Mouse (Mus musculus) embryonic stem cell, embryonic (primary cell): ENCODE data around the gene Smyd5.

Source experiments
- CTCF ChIA-PET, 4 experiments: fragments of 300-600 bp in 2 of 4; fragments of 350-600 bp in 2 of 4; sonication (Branson Sonifier 250); formaldehyde crosslinking; loops; one replicate each; lab custom pipeline; 2022; ENCODE audit warnings: inconsistent platforms in 2 of 4; lab: Charles Lee
- POLR2A ChIA-PET, 4 experiments: fragments of 300-600 bp in 2 of 4; fragments of 350-600 bp in 2 of 4; sonication (Branson Sonifier 250); formaldehyde crosslinking; loops; one replicate each; lab custom pipeline; 2022; ENCODE audit warnings: antibody characterized with exemption in 4 of 4, inconsistent platforms in 1 of 4; lab: Charles Lee

Gene Smyd5

GRCm38 (mm10) chr6:85431842-85432431, at the start of gene Smyd5:
TSS of gene Smyd5 (plus strand) at chr6:85431989.
- CTCF ChIA-PET = interaction anchor here in 2 of 4 experiments (0.6 to 1.8 kb wide), 2 partner anchors 21 to 1859 kb away, joined by 3 to 7 read pairs; no protein-coding TSS in a partner anchor

GRCm38 (mm10) chr6:85382791-85383190, 49.0 kb upstream of the Smyd5 start:
- ChIA-PET POLR2A (interaction anchor here in 3 of 4 experiments (0.7 to 1.8 kb wide), 5 partner anchors 8 to 69 kb away, joined by 3 to 6 read pairs (median 5); partner anchors contain the start of genes Rab11fip5 (in 2 of the 3) and Pradc1 (in 1 of the 3)), CTCF (interaction anchor here in 2 of 4 experiments (0.6 to 2.6 kb wide), 3 partner anchors 15 to 39 kb away, joined by 3 to 9 read pairs (median 4); no protein-coding TSS in a partner anchor)

More at GRCm38 (mm10) chr6:85431842-85432431, at the start of gene Smyd5:
- POLR2A ChIA-PET = interaction anchor here (0.5 to 1.8 kb wide), 19 partner anchors 8 to 522 kb away, joined by 3 to 40 read pairs (median 4); partner anchors contain the start of genes Cct7 (in 4 of the 4), Pradc1 (in 4 of the 4), Noto (in 2 of the 4) and Alms1 (in 1 of the 4)

- CTCF ChIA-PET = interaction anchor here in 2 of 4 experiments (1.0 to 3.5 kb wide), 7 partner anchors 11 to 252 kb away, joined by 4 to 12 read pairs (median 5); partner anchors contain the start of gene Rab11fip5 (in 1 of the 2)
- POLR2A ChIA-PET = interaction anchor here (0.6 to 4.4 kb wide), 10 partner anchors 8 to 1159 kb away, joined by 3 to 25 read pairs (median 3); partner anchors contain the start of gene Rab11fip5 (in 2 of the 4)
These were observed 43.2 kb upstream of the Smyd5 start for GRCm38 (mm10) chr6:85388608-85389007.

DNA sequence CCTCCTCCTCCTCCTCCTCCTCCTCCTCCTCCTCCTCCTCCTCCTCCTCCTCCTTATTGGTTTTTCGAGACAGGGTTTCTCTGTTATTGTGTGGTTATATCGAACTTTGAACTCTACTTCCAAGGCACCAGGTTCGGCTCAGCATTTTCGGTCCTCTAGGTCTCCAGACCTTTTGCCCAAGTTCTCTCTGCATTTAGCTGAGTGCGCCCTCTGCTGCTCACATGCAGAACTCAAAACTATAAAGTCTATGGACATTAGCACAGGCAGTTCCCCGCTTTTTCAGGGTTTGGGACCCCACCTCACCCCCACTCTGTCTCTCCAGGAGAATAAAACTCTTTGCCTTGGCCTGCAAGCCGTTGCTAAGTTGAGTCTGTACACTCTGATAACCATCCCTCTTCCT, 40.0 kb upstream of the Smyd5 start:
- ChIA-PET CTCF (interaction anchor here (0.6 to 3.8 kb wide), 27 partner anchors 10 to 1642 kb away, joined by 3 to 19 read pairs (median 7); partner anchors contain the start of genes Rab11fip5 (in 2 of the 4) and Alms1 (in 1 of the 4)), POLR2A (interaction anchor here (0.5 to 1.7 kb wide), 12 partner anchors 8 to 255 kb away, joined by 3 to 6 read pairs (median 3); partner anchors contain the start of genes Cct7 (in 1 of the 4), Pradc1 (in 1 of the 4) and Spr (in 1 of the 4))

GRCm38 (mm10) chr6:85395360-85395759, 36.4 kb upstream of the Smyd5 start:
- POLR2A ChIA-PET = interaction anchor here in 3 of 4 experiments (0.7 to 3.5 kb wide), 8 partner anchors 12 to 56 kb away, joined by 3 to 11 read pairs (median 5); partner anchors contain the start of genes Rab11fip5 (in 2 of the 3), Cct7 (in 1 of the 3) and Pradc1 (in 1 of the 3)
- CTCF ChIA-PET = interaction anchor here (0.5 to 5.7 kb wide), 23 partner anchors 9 to 1250 kb away, joined by 3 to 46 read pairs (median 11); partner anchors contain the start of gene Spr (in 1 of the 4)

DNA sequence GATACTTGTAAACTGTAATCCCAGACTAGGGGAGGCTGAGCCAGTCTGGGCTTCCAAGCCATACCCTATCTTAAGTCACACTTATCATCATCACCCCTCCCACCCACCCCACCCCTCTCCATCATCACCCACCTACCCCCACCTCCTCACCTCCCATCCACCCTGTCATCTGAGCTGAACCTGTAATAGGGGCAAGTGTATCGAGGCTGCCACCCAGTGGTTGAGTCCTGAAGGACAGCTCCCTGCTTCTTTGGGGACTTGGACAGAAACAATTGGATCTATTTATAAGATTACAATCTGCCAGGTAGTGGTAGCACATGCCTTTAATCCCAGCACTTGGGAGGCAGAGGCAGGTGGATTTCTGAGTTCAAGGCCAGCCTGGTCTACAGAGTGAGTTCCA, 34.6 kb upstream of the Smyd5 start:
- ChIA-PET CTCF (interaction anchor here (0.6 to 5.7 kb wide), 71 partner anchors 9 to 338 kb away, joined by 3 to 46 read pairs (median 4); partner anchors contain the start of genes Rab11fip5 (in 2 of the 4), Egr4 (in 1 of the 4), Noto (in 1 of the 4) and Sfxn5 (in 1 of the 4)), POLR2A (interaction anchor here (0.6 to 3.5 kb wide), 22 partner anchors 9 to 920 kb away, joined by 3 to 11 read pairs (median 4); partner anchors contain the start of genes Pradc1 (in 2 of the 4), Cct7 (in 1 of the 4), Rab11fip5 (in 1 of the 4) and Spr (in 1 of the 4))

- POLR2A ChIA-PET = interaction anchor here in 3 of 4 experiments (0.6 to 1.9 kb wide), 9 partner anchors 8 to 295 kb away, joined by 3 to 6 read pairs (median 3); partner anchors contain the start of genes Cct7 (in 1 of the 3), Pradc1 (in 1 of the 3), Rab11fip5 (in 1 of the 3) and Spr (in 1 of the 3)
- CTCF ChIA-PET = interaction anchor here (0.6 to 5.7 kb wide), 21 partner anchors 10 to 245 kb away, joined by 3 to 46 read pairs (median 4); partner anchors contain the start of gene Rab11fip5 (in 2 of the 4)
These were observed 32.1 kb upstream of the Smyd5 start for GRCm38 (mm10) chr6:85399715-85400114.

DNA sequence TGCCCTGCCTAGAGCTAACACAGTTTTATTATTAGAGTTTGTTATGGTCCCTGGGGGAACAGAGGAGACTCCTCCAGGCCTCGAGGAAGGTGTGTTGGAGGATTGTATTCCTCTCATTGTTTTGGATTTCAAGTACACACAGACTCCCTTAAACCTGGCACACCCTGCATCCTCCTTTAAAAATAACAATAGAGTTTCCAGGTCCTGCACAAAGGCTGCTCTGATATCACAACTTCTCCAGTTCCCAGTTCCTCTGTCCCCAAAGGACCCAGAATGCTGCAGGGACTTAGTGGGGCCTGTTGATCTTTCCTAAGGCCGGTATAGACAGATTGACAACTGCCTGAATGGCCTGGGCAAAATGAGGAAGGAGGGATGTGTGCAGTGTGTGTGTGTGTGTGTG, 29.2 kb upstream of the Smyd5 start:
- CTCF ChIA-PET = interaction anchor here in 2 of 4 experiments (0.6 to 1.3 kb wide), 3 partner anchors 10 to 242 kb away, joined by 3 to 4 read pairs (median 3); no protein-coding TSS in a partner anchor
- POLR2A ChIA-PET = interaction anchor here in 3 of 4 experiments (0.6 to 1.5 kb wide), 5 partner anchors 28 to 251 kb away, joined by 3 to 4 read pairs (median 3); partner anchors contain the start of genes Cct7 (in 2 of the 3), Pradc1 (in 2 of the 3), Rab11fip5 (in 1 of the 3) and Sfxn5 (in 1 of the 3)

GRCm38 (mm10) chr6:85403039-85403438, 28.8 kb upstream of the Smyd5 start:
- ChIA-PET POLR2A (interaction anchor here in 3 of 4 experiments (0.6 to 1.5 kb wide), 3 partner anchors 28 to 252 kb away, joined by 3 to 4 read pairs (median 4); partner anchors contain the start of genes Cct7 (in 1 of the 3), Pradc1 (in 1 of the 3) and Rab11fip5 (in 1 of the 3)), CTCF (interaction anchor here in 2 of 4 experiments (0.6 to 2.6 kb wide), 3 partner anchors 48 to 248 kb away, joined by 3 to 7 read pairs (median 3); no protein-coding TSS in a partner anchor)

DNA sequence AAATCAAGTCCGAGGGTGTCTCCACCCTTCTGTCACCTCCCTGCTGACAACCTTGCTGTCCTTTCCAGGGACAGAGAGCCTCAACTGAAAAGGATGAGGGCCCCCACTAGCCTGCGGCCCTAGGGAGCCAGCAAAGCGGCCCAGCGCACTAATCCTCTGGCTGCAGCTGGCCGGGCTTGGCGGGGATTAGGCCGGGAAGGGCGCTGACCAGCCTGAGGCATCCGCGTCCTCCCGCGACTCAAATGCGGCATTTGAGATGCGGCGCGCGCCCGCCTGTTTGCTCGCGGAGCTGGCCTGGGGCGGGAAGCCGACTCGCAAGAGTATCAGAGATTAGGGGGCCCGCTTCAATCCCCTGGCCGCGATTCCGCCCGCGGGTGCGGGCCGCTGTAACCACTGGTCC, 22.8 kb upstream of the Smyd5 start:
- CTCF ChIA-PET = interaction anchor here (0.6 to 3.4 kb wide), 16 partner anchors 10 to 1134 kb away, joined by 3 to 30 read pairs (median 7); partner anchors contain the start of genes Noto (in 1 of the 4), Rab11fip5 (in 1 of the 4) and Spr (in 1 of the 4)
- POLR2A ChIA-PET = interaction anchor here in 2 of 4 experiments (1.0 to 3.2 kb wide), 7 partner anchors 8 to 254 kb away, joined by 3 to 14 read pairs (median 4); partner anchors contain the start of genes Cct7 (in 1 of the 2), Noto (in 1 of the 2) and Pradc1 (in 1 of the 2)

DNA sequence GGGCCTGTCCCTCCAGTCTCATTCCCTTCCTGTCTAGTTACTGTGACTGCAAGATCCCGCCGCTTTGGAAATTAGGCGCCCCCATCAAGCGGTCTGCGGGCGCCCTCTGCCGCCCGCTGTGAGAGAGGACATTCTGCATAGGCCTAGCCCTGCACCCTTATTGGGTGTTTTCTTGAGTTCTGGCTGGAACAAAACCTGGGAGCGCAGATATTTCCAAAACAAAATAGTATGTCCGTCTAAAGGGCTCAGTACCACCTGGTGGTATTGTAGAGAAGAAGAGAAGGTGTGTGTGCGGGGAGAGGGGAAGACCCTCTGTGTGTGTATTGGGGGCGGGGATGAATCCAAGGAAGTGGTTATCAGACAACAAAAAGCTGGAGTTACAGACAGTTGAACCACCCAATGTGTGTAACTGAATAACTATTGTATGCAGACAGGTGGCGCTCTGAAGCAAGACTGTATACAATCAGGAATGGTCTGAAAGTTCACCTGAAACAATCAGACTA, 21.0 kb upstream of the Smyd5 start:
- CTCF ChIA-PET = interaction anchor here (0.5 to 3.4 kb wide), 74 partner anchors 10 to 373 kb away, joined by 3 to 44 read pairs (median 4); partner anchors contain the start of genes Rab11fip5 (in 3 of the 4), Noto (in 2 of the 4), Spr (in 2 of the 4) and Emx1 (in 1 of the 4)
- POLR2A ChIA-PET = interaction anchor here in 3 of 4 experiments (0.6 to 3.5 kb wide), 21 partner anchors 10 to 273 kb away, joined by 3 to 19 read pairs (median 3); partner anchors contain the start of genes Cct7 (in 3 of the 3), Pradc1 (in 3 of the 3), Noto (in 1 of the 3) and Rab11fip5 (in 1 of the 3)

GRCm38 (mm10) chr6:85415829-85416228, 16.0 kb upstream of the Smyd5 start:
- ChIA-PET CTCF (interaction anchor here in 3 of 4 experiments (0.6 to 1.2 kb wide), 5 partner anchors 16 to 837 kb away, joined by 3 to 8 read pairs (median 3); partner anchors contain the start of gene Pradc1 (in 1 of the 3)), POLR2A (interaction anchor here in 3 of 4 experiments (0.6 to 2.2 kb wide), 6 partner anchors 8 to 144 kb away, joined by 3 to 9 read pairs (median 4); partner anchors contain the start of genes Cct7 (in 1 of the 3), Noto (in 1 of the 3) and Pradc1 (in 1 of the 3))

DNA sequence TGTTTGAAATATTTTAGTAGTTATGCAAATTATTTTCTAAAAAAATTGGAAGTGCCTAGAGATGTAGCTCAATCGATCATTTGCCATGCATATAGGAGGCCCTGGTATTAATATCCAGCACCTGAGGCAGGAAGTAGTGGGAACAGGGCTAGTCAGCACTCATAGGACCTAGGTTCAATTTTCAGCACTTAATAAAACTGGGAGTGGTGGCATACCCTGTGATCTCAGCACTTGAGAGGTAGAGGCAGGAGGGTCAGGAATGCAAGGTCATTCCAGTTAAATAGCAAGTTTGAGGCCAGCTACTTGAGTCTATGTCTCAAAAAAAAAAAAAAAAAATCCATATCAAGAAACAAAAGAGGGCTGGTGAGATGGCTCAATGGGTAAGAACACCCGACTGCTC, 12.6 kb upstream of the Smyd5 start:
- POLR2A ChIA-PET = interaction anchor here (0.6 to 2.2 kb wide), 12 partner anchors 9 to 849 kb away, joined by 3 to 8 read pairs (median 4); partner anchors contain the start of genes Cct7 (in 2 of the 4), Pradc1 (in 2 of the 4) and Smyd5 (in 1 of the 4)
- CTCF ChIA-PET = interaction anchor here (0.6 to 0.8 kb wide), 4 partner anchors 16 to 401 kb away, joined by 3 to 4 read pairs (median 3); no protein-coding TSS in a partner anchor

- ChIA-PET POLR2A (interaction anchor here in 2 of 4 experiments (0.6 to 6.4 kb wide), 15 partner anchors 8 to 133 kb away, joined by 3 to 47 read pairs (median 4); partner anchors contain the start of genes Smyd5 (in 2 of the 2), Cct7 (in 1 of the 2) and Pradc1 (in 1 of the 2)), CTCF (interaction anchor here (0.5 to 2.1 kb wide), 10 partner anchors 13 to 264 kb away, joined by 3 to 13 read pairs (median 3); no protein-coding TSS in a partner anchor)
These were observed 7.9 kb upstream of the Smyd5 start, which contains the start of gene Noto for GRCm38 (mm10) chr6:85423836-85424379. TSS of gene Noto (plus strand) at chr6:85423886.

DNA sequence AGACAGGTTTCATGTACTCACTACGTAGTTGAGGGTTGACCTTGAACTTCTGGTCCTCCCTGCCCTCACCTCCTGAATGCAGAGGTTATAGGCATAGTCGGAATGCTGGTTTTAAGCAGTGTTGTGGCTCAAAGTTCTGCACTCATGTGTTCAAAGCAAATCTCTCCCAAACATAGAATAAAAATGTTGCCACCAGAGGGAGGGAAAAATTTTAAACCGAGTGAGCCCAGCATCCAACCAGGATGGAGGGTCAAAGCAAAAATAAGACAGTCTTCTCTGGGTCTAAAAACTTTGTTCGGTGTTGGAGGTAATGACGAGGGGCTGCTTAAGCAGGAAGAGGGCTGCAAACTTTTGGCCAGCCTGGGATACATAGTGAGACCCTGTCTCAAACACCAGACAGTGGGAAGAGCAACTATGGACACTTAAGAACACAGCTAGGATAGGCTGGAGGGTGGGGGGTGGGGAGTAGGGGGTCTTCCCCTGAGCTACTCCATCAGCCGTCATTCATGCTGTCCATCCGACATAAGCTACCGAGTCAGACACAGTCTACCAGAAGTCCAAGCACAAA, 431 bp upstream of the Smyd5 start:
- CTCF ChIA-PET = interaction anchor here in 2 of 4 experiments (0.6 to 1.8 kb wide), 2 partner anchors 21 to 1860 kb away, joined by 3 to 7 read pairs; no protein-coding TSS in a partner anchor

More for the DNA sequence above, 431 bp upstream of the Smyd5 start:
- POLR2A ChIA-PET = interaction anchor here (0.5 to 1.8 kb wide), 15 partner anchors 8 to 1939 kb away, joined by 3 to 40 read pairs (median 4); partner anchors contain the start of genes Cct7 (in 3 of the 4), Pradc1 (in 3 of the 4), Alms1 (in 1 of the 4) and Noto (in 1 of the 4)
